24 mouse cellular contexts compared by ENCODE assay signal in the genomic region with DNA sequence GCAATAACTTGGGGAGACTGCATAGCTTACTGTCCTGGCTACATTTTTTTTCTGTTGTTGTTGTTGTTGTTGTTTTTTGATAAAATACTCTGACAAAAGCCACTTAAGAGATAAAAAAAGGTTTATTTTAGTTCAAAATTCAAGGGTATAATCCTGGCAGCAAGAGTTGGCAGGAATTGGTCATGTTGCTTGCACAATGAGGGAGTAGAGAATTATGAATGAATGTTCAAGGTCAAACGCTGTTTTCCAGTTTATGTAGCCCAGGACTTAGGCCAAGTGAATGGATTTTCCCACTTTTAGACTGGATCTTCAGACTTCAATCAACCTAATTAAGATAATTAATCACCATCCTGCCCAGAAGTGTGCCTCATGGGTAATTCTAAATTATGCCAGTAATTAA.
A peak's percentile ranks its signal among the peaks of the same experiment; 100 is the strongest.
DNase-seq lines count a peak whose midpoint lies in the region; ATAC-seq and TF ChIP-seq lines count a peak whose summit lies in the region.
"Had no signal": no experiment of that assay in that cellular context is flagged by ENCODE, and none has a peak within 500 bp of the region (broad histone marks: within the 10 kb centered on the region; RNA-seq: fewer than 3 reads in every experiment).

No protein-coding gene starts in this region.

- H3K4me2 ChIP-seq in myocyte (ENCODE audit: low read depth): peak overlapping the region; percentile 78
- no peak overlapping the region for H3K4me2 ChIP-seq in hindbrain, embryonic 16.5 days (ENCODE audit: low read length)
- H3K4me2 ChIP-seq: forebrain, embryonic 13.5 days; heart, embryonic 13.5 days; hindbrain, embryonic 14.5 days had no signal

- no peaks in the 10 kb centered on the region for H3K9me3 ChIP-seq in hindbrain, embryonic 16.5 days (ENCODE audit: control insufficient read depth, low read length)
- H3K9me3 ChIP-seq: forebrain, embryonic 10.5 days; forebrain, embryonic 13.5 days; G1E; heart, embryonic 10.5 days; heart, embryonic 13.5 days had no signal

- H3K4me3 ChIP-seq in C2C12 (ENCODE audit: insufficient read depth, poor library complexity, severe bottlenecking) (no peak overlapping the region), myocyte (no peak overlapping the region)
- no peak overlapping the region for H3K4me3 ChIP-seq in hindbrain, embryonic 16.5 days (ENCODE audit: low read length)
- H3K4me3 ChIP-seq: forebrain, embryonic 10.5 days; forebrain, embryonic 13.5 days; heart, adult 2 months; heart, embryonic 10.5 days; heart, embryonic 13.5 days had no signal

- TF ChIP-seq CTCF in C2C12 (IDR thresholded peaks at IDR 0.05; ENCODE audit: control insufficient read depth, insufficient read depth, insufficient read length): no peak

- no peaks in the 10 kb centered on the region for H3K4me1 ChIP-seq in hindbrain, embryonic 16.5 days (ENCODE audit: control insufficient read depth, insufficient read depth, low read depth, low read length)
- H3K4me1 ChIP-seq: forebrain, embryonic 10.5 days; forebrain, embryonic 13.5 days; heart, embryonic 10.5 days; heart, embryonic 13.5 days had no signal

- H3ac ChIP-seq in C2C12 (ENCODE audit: control insufficient read depth, insufficient read length, low read depth) (no peak overlapping the region), myocyte (ENCODE audit: control insufficient read depth, insufficient read length) (no peak overlapping the region)

- peaks cover 14% of the 10 kb centered on the region for H3K79me2 ChIP-seq in C2C12 (ENCODE audit: control insufficient read depth, insufficient read depth)
- no peaks in the 10 kb centered on the region for H3K79me2 ChIP-seq in myocyte (ENCODE audit: control insufficient read depth, insufficient read depth)

- no peak for ATAC-seq in hindbrain, embryonic 16.5 days
- ATAC-seq: forebrain, embryonic 13.5 days; forebrain, embryonic 16.5 days; intestine, postnatal 0 days; Patski had no signal

- no peaks in the 10 kb centered on the region for H3K36me3 ChIP-seq in C2C12 (ENCODE audit: control insufficient read depth, insufficient read depth)
- no peaks in the 10 kb centered on the region for H3K36me3 ChIP-seq in myocyte (ENCODE audit: control insufficient read depth, insufficient read depth)
- H3K36me3 ChIP-seq in hindbrain, embryonic 16.5 days (ENCODE audit: control insufficient read depth, insufficient read depth, low read length): no peaks in the 10 kb centered on the region
- H3K36me3 ChIP-seq: forebrain, embryonic 10.5 days; G1E; heart, embryonic 10.5 days; heart, embryonic 13.5 days had no signal

- no peak for TF ChIP-seq POLR2A in myocyte (IDR thresholded peaks at IDR 0.05; ENCODE audit: insufficient read length, low read depth)

- no peak overlapping the region for H3K9ac ChIP-seq in hindbrain, embryonic 16.5 days (ENCODE audit: low read depth, low read length)
- H3K9ac ChIP-seq: forebrain, embryonic 13.5 days; heart, embryonic 13.5 days; hindbrain, embryonic 14.5 days had no signal

- DNase-seq in adrenal gland, postnatal 10 days: peak; percentile 36
- no peak for DNase-seq in adrenal gland, adult 18-20 months (ENCODE audit: low spot score in 2 of 2)
- peak; percentile 47 for DNase-seq in adrenal gland, postnatal 14 days
- DNase-seq: cerebellum, adult 18-20 months; cerebellum, adult 9-10 months; cerebellum, postnatal 14 days; gastrocnemius, postnatal 10 days; gastrocnemius, postnatal 36 days; heart, adult 2 months; heart, postnatal 14 days; heart, postnatal 4 days had no signal

- no peak overlapping the region for H3K27ac ChIP-seq in hindbrain, embryonic 16.5 days (ENCODE audit: low read depth, low read length)
- H3K27ac ChIP-seq: forebrain, embryonic 10.5 days; forebrain, embryonic 13.5 days; heart, adult 2 months; heart, embryonic 10.5 days; heart, embryonic 13.5 days; hindbrain, embryonic 14.5 days had no signal

- H3K79me3 ChIP-seq in C2C12 (ENCODE audit: low read depth): no peaks in the 10 kb centered on the region

- 84% methylated on average over 1 of the region's 1 CpGs for WGBS in hindbrain, embryonic 16.5 days

- no peaks in the 10 kb centered on the region for H3K27me3 ChIP-seq in C2C12 (ENCODE audit: control insufficient read depth, insufficient read depth, insufficient read length)
- H3K27me3 ChIP-seq in myocyte (ENCODE audit: control insufficient read depth, insufficient read depth, insufficient read length): no peaks in the 10 kb centered on the region
- H3K27me3 ChIP-seq in hindbrain, embryonic 16.5 days (replicated peaks; ENCODE audit: control insufficient read depth, insufficient read depth, low read length): no peaks in the 10 kb centered on the region
- H3K27me3 ChIP-seq: CH12.LX; forebrain, embryonic 13.5 days; heart, embryonic 13.5 days had no signal

TF ChIP-seq in C2C12, 6 proteins besides CTCF, POLR2A, EP300 and RAD21:
- TF ChIP-seq CEBPB (IDR thresholded peaks at IDR 0.05; ENCODE audit: low read depth) (peak; percentile 54), USF1 (IDR thresholded peaks at IDR 0.05; ENCODE audit: low read depth) (no peak), MYOD1 (IDR thresholded peaks at IDR 0.05; ENCODE audit: control insufficient read depth, insufficient read length, low read depth) (no peak), FOSL1 (IDR thresholded peaks at IDR 0.05; ENCODE audit: insufficient read depth, low read length, poor library complexity, severe bottlenecking) (no peak), MAX (IDR thresholded peaks at IDR 0.05) (no peak)

TF ChIP-seq in myocyte, 11 proteins besides CTCF, POLR2A, EP300 and RAD21:
- no peak for TF ChIP-seq SRF (IDR thresholded peaks at IDR 0.05; ENCODE audit: control insufficient read depth, insufficient read length, low read depth)
- TF ChIP-seq E2F4 (IDR thresholded peaks at IDR 0.05; ENCODE audit: insufficient read depth): no peak
- no peak for TF ChIP-seq MAX (IDR thresholded peaks at IDR 0.05; ENCODE audit: low read depth)
- TF ChIP-seq MYOD1 (IDR thresholded peaks at IDR 0.05; ENCODE audit: control insufficient read depth in 1 of 3, insufficient read length in 2 of 3, low read depth in 2 of 3): no peak
- TF ChIP-seq USF1 (IDR thresholded peaks at IDR 0.05; ENCODE audit: low read depth): no peak
- no peak for TF ChIP-seq POLR2AphosphoS2 (IDR thresholded peaks at IDR 0.05; ENCODE audit: insufficient read length, low read depth)
- TF ChIP-seq TCF12 (IDR thresholded peaks at IDR 0.05; ENCODE audit: insufficient read depth, poor library complexity, severe bottlenecking): no peak
- no peak for TF ChIP-seq CEBPB (IDR thresholded peaks at IDR 0.05; ENCODE audit: insufficient read depth, poor library complexity, severe bottlenecking)
- no peak for TF ChIP-seq TCF3 (IDR thresholded peaks at IDR 0.05; ENCODE audit: insufficient read length, low read depth)
- TF ChIP-seq MYOG (IDR thresholded peaks at IDR 0.05; ENCODE audit: control insufficient read depth in 1 of 3, insufficient read depth in 1 of 3, insufficient read length in 2 of 3, low read depth in 2 of 3): no peak
- TF ChIP-seq REST (IDR thresholded peaks at IDR 0.05; ENCODE audit: insufficient read depth, insufficient read length): no peak

Comparison
In these comparisons a context has a peak if more than half of its experiments do, and no peak if none do; other contexts are left out.
1. DNase-seq: peak in adrenal gland, postnatal 10 days (single experiment) and adrenal gland, postnatal 14 days (single experiment); none in adrenal gland, adult 18-20 months (0 of 2).